Mouse (Mus musculus) embryonic facial prominence, embryonic 14.5 days (tissue): ENCODE measurements around the gene Hist1h4b. TPM values are rescaled to one million over a fixed set of nuclear protein-coding genes. Genes with fewer than 3 reads are reported as not detected.
"Not testable (repeated sequence)": the region's sequence is repeated elsewhere in the genome, so short reads cannot be mapped to it uniquely, and the experiment has no call there.

Experiments
- ATAC-seq: fragments of 200-750 bp; cut with Nextera tagmentation; 2 replicates; pipeline ENCODE4 v1.8.0; 2017; ENCODE audit warnings: low read depth, moderate number of reproducible peaks, moderate TSS enrichment
- DNase-seq: peaks from one replicate; pipeline ENCODE4 v3.0.0-alpha.2; 2015; ENCODE audit warnings: low spot score
- H3K27ac ChIP-seq: fragments of 300-500 bp; sonication (generic); replicated peaks from 2 replicates; pipeline ENCODE4 v1.5.1; 2014; ENCODE audit warnings: low read depth, mild to moderate bottlenecking, low read length, moderate library complexity
- H3K27me3 ChIP-seq: fragments of 300-500 bp; sonication (generic); replicated peaks from 2 replicates; pipeline ENCODE4 v1.6.1; 2014; ENCODE audit warnings: low read length; ENCODE audit not compliant: control insufficient read depth, insufficient read depth
- H3K36me3 ChIP-seq: fragments of 300-500 bp; sonication (generic); 2 replicates; pipeline ENCODE4 v1.6.1; 2014; ENCODE audit warnings: low read length, mixed read lengths; ENCODE audit not compliant: control insufficient read depth, insufficient read depth
- H3K4me1 ChIP-seq: fragments of 300-500 bp; sonication (generic); 2 replicates; pipeline ENCODE4 v1.6.1; 2014; ENCODE audit warnings: antibody characterized with exemption, low read length; ENCODE audit not compliant: control insufficient read depth, insufficient read depth
- H3K4me2 ChIP-seq: fragments of 300-500 bp; sonication (generic); 2 replicates; pipeline ENCODE4 v1.6.1; 2014; ENCODE audit warnings: low read depth, mild to moderate bottlenecking, low read length, moderate library complexity, mixed read lengths
- H3K4me3 ChIP-seq: fragments of 300-500 bp; sonication (generic); 2 replicates; pipeline ENCODE4 v1.5.1; 2014; ENCODE audit warnings: low read depth, mild to moderate bottlenecking, low read length
- H3K9ac ChIP-seq: fragments of 300-500 bp; sonication (generic); 2 replicates; pipeline ENCODE4 v1.6.1; 2014; ENCODE audit warnings: low read depth, mild to moderate bottlenecking, low read length, moderate library complexity, mixed read lengths
- H3K9me3 ChIP-seq: fragments of 300-500 bp; sonication (generic); 2 replicates; pipeline ENCODE4 v1.6.1; 2016; ENCODE audit warnings: low read length; ENCODE audit not compliant: control insufficient read depth
- WGBS: fragments of 180-500 bp; shearing (Covaris S2); extraction: QIAGEN DNeasy Blood & Tissue Kit; methylation state at CpG from one replicate; pipeline ENCODE4 v1.1.7; 2014; 5-methylcytosine and 5-hydroxymethylcytosine counted together
- polyA plus RNA-seq: library from polyadenylated mRNA; unstranded; fragments of >200 nt; fragmentation: Nextera tagmentation; extraction: Ambion mirVana; gene quantifications from 2 replicates; pipeline ENCODE4 v1.2.1, GENCODE M21; 2014

Hist1h4b gene
- polyA plus RNA-seq, 1 experiment from 2014 or later = 4.7 TPM

GRCm38 (mm10) chr13:23759916-23760239, 3.1 kb downstream of the Hist1h4b start:
- DNase-seq = no peak
- H3K4me2 ChIP-seq = peak overlapping the region; percentile 84
- no peaks in the 10 kb centered on the region for H3K36me3 ChIP-seq
- H3K9ac ChIP-seq = peak overlapping the region; percentile 68
- H3K4me1 ChIP-seq = peaks cover 18% of the 10 kb centered on the region
- no peaks in the 10 kb centered on the region for H3K27me3 ChIP-seq
- no peak for ATAC-seq
- whole genome bisulfite sequencing = 83% methylated on average over 1 of the region's 1 CpGs
- peak overlapping the region; percentile 54 for H3K4me3 ChIP-seq
- peak overlapping the region; percentile 93 for H3K27ac ChIP-seq
- no peaks in the 10 kb centered on the region for H3K9me3 ChIP-seq

GRCm38 (mm10) chr13:23760240-23760971, 3.6 kb downstream of the Hist1h4b start:
- WGBS = 1% methylated on average over 17 of the region's 27 CpGs

GRCm38 (mm10) chr13:23760972-23761864, 4.4 kb downstream of the Hist1h4b start, which contains the start of gene Hist1h4a:
Gene Hist1h4a (minus strand): TSS chr13:23761230.
- peak; percentile 99 for DNase-seq
- H3K4me2 ChIP-seq = peak within 1 kb of the TSS; percentile 84
- no peaks in the 10 kb centered on the region for H3K9me3 ChIP-seq
- under 1% methylated on average over 54 of the region's 72 CpGs for WGBS
- H3K9ac ChIP-seq = peak within 1 kb of the TSS; percentile 73
- H3K4me3 ChIP-seq = peak within 1 kb of the TSS; percentile 54
- H3K36me3 ChIP-seq = no peaks in the 10 kb centered on the region
- no peaks in the 10 kb centered on the region for H3K27me3 ChIP-seq
- ATAC-seq = peak; percentile 64
- peak within 1 kb of the TSS; percentile 93 for H3K27ac ChIP-seq
- peaks cover 20% of the 10 kb centered on the region for H3K4me1 ChIP-seq

More at GRCm38 (mm10) chr13:23760240-23760971, 3.6 kb downstream of the Hist1h4b start:
- no peaks in the 10 kb centered on the region for H3K27me3 ChIP-seq
- no peaks in the 10 kb centered on the region for H3K9me3 ChIP-seq
- peak overlapping the region; percentile 54 for H3K4me3 ChIP-seq
- H3K9ac ChIP-seq = peak overlapping the region; percentile 68
- ATAC-seq = peak; percentile 3
- H3K4me2 ChIP-seq = peak overlapping the region; percentile 84
- peak; percentile 56 for DNase-seq
- peaks cover 20% of the 10 kb centered on the region for H3K4me1 ChIP-seq
- no peaks in the 10 kb centered on the region for H3K36me3 ChIP-seq
- peak overlapping the region; percentile 93 for H3K27ac ChIP-seq

GRCm38 (mm10) chr13:23761871-23762821, 5.3 kb downstream of the Hist1h4b start, which contains the start of gene Hist1h3a:
Gene Hist1h3a (minus strand): TSS chr13:23762386.
- H3K4me3 ChIP-seq = peak within 1 kb of the TSS; percentile 54
- peak; percentile 76 for ATAC-seq
- peak within 1 kb of the TSS; percentile 73 for H3K9ac ChIP-seq
- peak; percentile 95 for DNase-seq
- not testable (repeated sequence) for H3K27me3 ChIP-seq, H3K36me3 ChIP-seq, H3K9me3 ChIP-seq
- WGBS = under 1% methylated on average over 23 of the region's 52 CpGs
- H3K27ac ChIP-seq = peak within 1 kb of the TSS; percentile 93
- peaks cover 20% of the 10 kb centered on the region for H3K4me1 ChIP-seq
- H3K4me2 ChIP-seq = peak within 1 kb of the TSS; percentile 84

GRCm38 (mm10) chr13:23763242-23763585, 6.4 kb downstream of the Hist1h4b start:
- peak overlapping the region; percentile 54 for H3K4me3 ChIP-seq
- peak overlapping the region; percentile 93 for H3K27ac ChIP-seq
- peaks cover 20% of the 10 kb centered on the region for H3K4me1 ChIP-seq
- ATAC-seq (no peak), DNase-seq (no peak)
- H3K9ac ChIP-seq = peak overlapping the region; percentile 73
- no peaks in the 10 kb centered on the region for H3K27me3 ChIP-seq
- WGBS = 2% methylated on average over 10 of the region's 10 CpGs
- H3K36me3 ChIP-seq = no peaks in the 10 kb centered on the region
- peak overlapping the region; percentile 84 for H3K4me2 ChIP-seq
- no peaks in the 10 kb centered on the region for H3K9me3 ChIP-seq

- peak within 1 kb of the TSS; percentile 76 for H3K9ac ChIP-seq
- peak within 1 kb of the TSS; percentile 84 for H3K4me2 ChIP-seq
- H3K9me3 ChIP-seq = no peaks in the 10 kb centered on the region
- DNase-seq (peak; percentile 98), ATAC-seq (peak; percentile 78)
- H3K4me1 ChIP-seq = peaks cover 20% of the 10 kb centered on the region
- peak within 1 kb of the TSS; percentile 54 for H3K4me3 ChIP-seq
- no peaks in the 10 kb centered on the region for H3K27me3 ChIP-seq
- H3K27ac ChIP-seq = peak within 1 kb of the TSS; percentile 93
- H3K36me3 ChIP-seq = no peaks in the 10 kb centered on the region
- 3% methylated on average over 34 of the region's 34 CpGs for WGBS
Observed at GRCm38 (mm10) chr13:23763586-23764323, 6.9 kb downstream of the Hist1h4b start, which contains the start of gene Hist1h1a. Gene Hist1h1a (plus strand): TSS chr13:23763666.

GRCm38 (mm10) chr13:23764324-23765171, 7.7 kb downstream of the Hist1h4b start:
- DNase-seq (no peak), ATAC-seq (no peak)
- 33% methylated on average over 12 of the region's 12 CpGs for WGBS
- Histone ChIP-seq H3K4me3 (peak overlapping the region; percentile 54), H3K36me3 (no peaks in the 10 kb centered on the region), H3K9ac (peak overlapping the region; percentile 76), H3K27ac (peak overlapping the region; percentile 93), H3K4me2 (peak overlapping the region; percentile 84), H3K9me3 (no peaks in the 10 kb centered on the region), H3K27me3 (no peaks in the 10 kb centered on the region), H3K4me1 (peaks cover 20% of the 10 kb centered on the region)
